Mouse (Mus musculus): ENCODE results near the gene Kcp.

Gene Kcp

DNA sequence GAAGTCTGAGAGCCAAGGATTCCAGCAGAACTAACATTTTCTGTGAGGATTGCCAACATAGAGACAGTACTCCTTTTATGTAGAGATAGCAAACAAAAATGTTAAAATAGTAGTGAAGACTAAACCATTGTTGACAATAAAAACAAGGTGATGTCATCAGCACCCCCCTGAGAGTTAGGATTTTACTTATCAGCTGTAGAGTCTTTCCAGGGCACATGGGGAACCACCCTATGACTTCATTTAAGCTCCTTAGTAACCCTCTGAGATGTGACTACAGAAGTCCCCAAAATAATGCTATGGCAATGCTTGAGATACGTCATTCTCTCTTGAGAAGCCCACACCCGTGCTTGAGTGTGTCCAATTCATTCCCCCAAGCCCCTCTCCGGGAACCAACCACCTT, 44.4 kb downstream of the Kcp start:
- no peak for DNase-seq (ENCODE audit: low spot score in 2 of 2)

DNA sequence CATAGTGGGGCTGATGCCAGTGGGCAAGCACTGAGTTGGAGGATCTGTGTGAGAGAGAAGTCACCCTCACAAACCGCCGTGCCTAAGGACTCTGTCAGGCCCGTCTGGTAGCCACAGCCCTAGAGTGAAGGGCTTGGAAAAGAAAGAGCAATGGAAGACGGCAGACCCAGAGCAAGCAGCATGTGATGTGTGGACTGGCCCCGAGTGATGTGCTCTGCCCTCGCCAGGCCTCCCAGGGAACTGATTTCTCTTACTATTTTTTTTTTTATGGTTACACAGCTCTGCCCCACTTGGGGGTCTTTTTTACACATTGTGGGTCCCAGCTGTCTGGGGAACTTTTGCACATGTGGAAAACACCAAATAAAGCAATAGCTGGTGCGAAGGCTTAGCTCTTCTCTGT, 46.2 kb downstream of the Kcp start:
- DNase-seq (ENCODE audit: low spot score in 2 of 2) = no peak

DNA sequence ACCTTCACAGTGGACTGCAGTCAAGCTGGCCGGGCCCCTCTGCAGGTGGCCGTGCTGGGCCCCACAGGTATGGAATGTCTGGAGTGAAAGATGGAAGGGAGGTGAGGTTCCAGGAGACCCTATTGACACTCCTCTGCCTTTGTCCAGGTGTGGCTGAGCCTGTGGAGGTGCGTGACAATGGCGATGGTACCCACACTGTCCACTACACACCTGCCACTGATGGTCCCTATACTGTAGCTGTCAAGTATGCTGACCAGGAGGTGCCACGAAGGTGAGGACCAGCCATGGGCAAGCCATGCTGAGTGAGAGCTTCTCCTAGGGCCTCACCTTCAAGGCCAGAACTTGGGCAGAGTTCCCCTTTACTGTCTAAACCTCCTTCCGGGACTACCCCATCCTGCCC, 57.1 kb downstream of the Kcp start:
- DNase-seq (ENCODE audit: low spot score in 2 of 2) = no peak

DNA sequence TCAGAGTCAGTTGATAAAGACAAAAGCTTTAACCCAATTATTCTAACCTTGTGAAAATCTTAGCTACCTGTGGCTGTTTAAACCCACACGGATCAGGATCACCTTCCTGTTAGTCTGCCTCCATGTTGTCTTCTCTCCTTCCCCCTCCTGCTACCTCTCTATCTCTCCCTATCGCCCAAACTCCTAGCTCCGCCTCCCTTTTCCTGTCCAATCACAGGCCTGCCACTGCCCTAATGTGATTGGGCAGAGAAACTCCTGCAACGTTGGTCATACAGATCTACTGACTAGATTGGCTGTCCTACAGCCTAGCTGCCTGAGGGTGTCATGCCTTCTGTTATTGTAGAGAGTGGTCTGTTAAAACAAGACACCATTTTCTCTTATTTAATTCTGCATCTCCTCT, 57.9 kb downstream of the Kcp start:
- DNase-seq (ENCODE audit: low spot score in 2 of 2) = no peak

DNA sequence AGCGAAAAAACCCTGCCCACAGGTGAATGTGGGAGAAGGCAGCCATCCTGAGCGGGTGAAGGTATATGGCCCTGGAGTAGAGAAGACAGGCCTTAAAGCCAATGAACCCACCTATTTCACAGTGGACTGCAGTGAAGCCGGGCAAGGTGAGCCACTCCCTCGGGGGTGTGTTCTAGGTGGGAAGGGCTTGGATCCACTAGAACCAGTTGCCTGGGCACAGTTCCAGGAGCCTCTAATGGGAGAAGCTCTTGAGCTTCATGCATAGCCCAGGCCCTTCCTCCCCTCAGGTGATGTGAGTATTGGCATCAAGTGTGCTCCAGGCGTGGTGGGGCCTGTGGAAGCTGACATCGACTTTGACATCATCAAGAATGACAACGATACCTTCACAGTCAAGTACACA, 62.4 kb downstream of the Kcp start:
- DNase-seq (ENCODE audit: low spot score in 2 of 2) = no peak

DNA sequence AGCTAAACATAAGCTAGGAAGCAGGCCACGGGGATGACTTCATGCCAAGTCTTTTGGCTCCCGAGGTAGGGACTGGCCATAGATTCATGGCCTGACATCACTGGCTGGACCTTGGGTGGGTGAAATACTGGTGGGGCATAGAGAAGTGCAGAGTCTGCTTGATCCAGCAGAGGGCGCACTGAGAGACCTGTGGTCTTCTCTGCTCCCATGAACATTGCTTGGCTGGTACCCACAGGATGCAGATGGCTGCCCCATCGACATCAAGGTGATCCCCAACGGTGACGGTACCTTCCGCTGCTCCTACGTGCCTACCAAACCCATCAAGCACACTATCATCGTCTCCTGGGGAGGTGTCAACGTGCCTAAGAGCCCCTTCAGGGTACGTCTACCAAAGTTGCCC, 63.0 kb downstream of the Kcp start:
- DNase-seq (ENCODE audit: low spot score in 2 of 2) = no peak

DNA sequence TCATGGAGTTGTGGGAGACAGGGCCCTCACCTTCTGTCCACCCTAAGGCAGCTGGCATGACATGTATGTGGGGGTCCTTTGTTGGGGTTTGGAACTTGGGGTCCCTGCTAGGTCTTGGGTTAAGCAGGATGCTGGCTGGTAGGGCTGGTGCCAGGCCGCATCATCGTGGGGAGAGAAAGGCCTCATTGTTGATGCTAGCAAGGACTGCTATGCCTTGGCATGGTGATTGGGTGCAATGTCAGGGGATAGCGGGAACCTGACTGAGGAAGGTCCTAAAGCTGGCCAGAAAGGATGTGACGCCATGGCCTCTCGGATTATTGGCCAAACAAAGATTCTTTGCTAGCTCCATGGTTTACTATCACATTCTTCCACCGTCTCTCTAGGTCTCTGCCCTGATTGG, 68.0 kb downstream of the Kcp start:
- DNase-seq (ENCODE audit: low spot score in 2 of 2) = no peak

DNA sequence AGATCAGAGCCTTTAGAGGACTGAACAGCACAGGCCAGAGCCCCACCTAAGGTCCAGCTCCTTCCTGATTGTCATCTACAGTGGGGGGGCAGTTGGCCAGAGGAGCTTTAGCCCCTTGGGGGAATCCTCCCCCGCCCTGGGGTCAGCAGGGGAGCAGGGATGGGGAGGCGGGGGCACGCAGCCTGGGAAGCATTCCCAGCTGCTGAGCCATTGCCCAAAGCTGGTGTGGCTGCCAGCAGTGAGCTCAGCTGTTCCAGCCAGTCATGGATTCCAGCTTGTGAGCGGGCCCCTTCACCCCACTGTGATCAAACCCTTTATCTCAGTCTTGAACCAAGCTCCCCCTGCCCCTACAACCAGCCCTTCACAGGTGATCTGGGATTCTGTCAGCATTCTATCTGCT, 68.5 kb downstream of the Kcp start:
- DNase-seq (ENCODE audit: low spot score in 2 of 2) = no peak

DNA sequence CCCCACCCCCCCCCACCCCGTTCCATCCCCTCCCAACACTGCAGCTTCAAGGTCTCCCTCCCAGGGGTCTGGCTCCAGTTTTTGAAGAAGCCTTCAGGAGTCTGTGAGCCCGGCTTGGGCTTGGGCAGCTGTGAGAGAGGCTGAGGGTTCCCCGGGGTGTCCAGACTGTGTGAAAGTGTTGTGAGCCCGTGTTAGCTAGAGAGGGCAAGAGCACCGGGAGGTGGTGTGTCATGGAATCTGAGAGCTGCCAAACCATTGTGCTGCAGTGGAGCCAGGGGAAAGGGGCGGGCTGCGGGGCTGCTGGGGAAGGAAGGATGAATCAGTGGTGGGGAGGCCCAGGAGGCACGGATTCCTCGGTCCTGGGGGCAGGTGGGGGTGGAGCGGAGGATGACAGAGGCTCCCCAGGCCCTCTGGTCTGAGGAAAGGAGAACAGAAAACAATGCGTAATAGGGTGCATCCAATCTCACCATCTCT, 71.3 kb downstream of the Kcp start:
- no peak for DNase-seq (ENCODE audit: low spot score in 2 of 2)

DNA sequence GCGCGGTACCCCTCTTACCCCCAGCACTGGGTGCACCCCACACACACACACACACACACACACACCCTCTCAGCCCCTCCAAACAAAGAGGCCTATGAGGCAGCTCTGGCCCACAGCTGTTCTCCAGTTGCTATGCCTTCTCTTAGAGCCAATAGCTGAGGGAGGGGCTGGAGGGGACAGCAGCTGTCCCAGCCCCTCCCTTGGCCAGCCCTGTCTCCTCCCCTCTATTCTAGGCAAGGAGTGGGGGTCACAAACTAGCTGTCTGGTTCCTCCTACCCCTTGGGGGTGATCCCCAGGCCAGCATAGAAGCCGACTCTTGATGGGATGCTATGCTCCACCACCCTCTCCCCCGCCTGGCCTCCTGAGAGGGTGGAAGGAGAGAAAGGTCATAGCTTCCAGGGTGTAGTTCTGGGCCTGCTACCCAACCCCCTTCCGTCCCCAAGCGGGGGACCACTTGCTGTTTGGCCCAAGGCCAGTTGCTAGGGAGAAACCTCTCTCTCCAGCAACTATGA, 71.8 kb downstream of the Kcp start:
- DNase-seq (ENCODE audit: low spot score in 2 of 2) = no peak

DNA sequence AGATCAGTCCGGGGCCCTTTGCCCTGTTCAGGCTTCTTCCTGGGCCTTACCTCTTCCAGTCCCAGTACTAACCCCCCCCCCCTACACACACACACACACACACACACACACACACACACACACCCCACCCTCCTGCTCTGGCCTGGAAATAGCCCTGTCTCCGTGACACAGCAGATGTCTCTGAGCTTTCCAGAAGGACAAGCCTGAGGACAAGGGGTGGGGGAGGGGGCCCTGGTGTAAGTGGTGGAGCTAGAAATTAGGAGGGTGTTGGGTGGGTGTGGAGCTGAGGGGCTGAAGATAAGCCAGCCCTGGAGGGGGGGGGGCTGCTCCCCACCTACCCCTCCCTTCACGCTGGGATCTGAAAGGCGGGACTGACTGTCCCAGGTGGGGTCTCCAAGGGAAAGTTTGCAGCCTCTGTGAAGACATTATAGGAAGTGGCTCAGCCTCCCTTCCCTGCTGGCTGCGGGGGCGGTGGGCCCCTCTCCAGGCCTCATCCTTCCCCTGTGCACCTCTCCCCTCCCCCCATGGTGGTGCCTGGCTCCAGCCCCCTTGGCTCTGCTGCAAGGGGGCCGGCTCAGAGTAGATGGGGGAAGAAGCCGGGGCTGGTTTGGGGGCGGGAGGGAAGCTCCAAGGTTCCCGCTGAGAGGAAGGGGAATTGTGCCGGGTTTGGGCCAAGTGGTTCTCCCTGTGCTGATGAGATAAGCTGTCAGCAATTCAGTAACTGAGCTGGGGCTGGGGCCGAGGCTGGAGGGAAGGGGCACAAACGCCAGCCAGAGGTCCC, 72.7 kb downstream of the Kcp start:
- DNase-seq (ENCODE audit: low spot score in 2 of 2) = no peak

DNA sequence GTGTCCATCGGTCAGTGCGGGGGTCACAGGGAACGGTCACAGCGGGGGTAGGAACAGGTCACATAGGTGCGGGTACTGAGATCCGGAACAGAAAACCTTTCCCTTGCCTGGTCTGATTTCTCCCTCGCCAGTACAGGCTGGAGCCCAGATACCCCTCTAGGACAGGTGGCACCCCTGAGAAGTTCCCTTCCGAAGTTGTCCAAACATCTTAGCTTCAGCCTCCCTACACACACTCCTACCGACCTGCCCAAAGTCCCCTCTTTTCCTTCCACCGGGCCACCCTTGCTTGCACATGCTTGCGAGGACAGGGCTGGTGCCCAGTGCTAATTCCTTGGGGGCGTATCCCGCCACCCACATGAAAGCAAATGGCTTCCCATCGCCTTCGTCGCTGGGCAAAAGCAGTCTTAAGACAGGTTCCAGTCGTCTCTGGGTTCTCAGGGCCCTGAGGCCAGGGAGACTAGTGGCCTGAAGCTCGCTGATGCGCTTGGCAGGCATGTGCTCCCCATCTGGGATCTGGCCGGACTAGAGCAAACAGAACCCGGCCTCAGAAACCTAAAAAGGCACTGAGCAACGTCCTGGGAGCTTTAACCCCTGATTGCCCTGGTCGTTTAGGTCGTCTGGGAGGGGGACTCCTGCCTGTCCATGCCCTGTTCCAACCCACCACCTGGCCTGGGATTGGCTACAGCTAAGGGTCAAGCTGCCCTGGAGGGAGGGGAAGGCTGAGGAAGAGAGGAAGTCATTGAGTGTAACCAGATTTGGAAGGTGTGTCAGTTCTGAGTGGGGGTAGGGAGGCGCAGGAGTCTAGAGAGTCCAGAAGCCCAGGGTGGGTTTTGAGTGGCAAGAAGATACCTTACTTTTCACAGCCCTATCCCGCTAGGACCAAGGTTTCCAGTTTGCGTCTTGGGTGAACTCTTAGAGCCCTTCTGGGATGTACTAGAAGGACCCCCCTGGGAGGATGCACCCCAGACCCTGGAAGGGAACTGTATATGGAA, 73.7 kb downstream of the Kcp start:
- no peak for DNase-seq (ENCODE audit: low spot score in 2 of 2)

DNA sequence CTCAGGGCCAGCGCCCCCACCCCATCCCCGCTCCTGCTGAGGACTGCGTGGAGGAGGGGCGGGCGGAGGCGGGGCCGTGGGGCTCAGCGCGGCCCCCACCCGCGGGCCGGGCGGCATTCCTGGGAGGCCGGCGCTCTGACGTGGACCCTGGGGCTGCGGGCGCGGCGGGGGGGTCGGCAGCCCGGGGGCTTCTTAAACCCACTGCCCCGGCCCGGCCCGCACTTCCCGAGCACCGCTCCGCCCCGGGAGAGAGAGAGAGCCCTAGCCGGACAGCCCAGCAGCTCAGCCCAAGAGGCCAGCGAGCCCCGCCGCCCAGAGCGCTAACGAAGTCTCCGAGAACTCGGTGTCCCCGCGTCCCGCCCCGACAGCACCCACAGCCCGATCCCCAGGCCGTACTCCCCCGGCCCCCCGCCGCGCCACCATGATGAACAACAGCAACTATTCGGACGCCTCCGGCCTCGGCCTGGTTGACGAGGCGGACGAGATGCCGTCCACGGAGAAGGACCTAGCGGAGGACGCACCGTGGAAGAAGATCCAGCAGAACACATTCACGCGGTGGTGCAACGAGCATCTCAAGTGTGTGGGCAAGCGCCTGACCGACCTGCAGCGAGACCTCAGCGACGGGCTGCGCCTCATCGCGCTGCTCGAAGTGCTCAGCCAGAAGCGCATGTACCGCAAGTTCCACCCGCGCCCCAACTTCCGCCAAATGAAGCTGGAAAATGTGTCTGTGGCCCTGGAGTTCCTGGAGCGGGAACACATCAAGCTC, 74.5 kb downstream of the Kcp start, which contains the start of gene Flnc:
TSS of gene Flnc (plus strand) at position 219 of the 766 bp plus-strand sequence.
- no peak for DNase-seq (ENCODE audit: low spot score in 2 of 2)

DNA sequence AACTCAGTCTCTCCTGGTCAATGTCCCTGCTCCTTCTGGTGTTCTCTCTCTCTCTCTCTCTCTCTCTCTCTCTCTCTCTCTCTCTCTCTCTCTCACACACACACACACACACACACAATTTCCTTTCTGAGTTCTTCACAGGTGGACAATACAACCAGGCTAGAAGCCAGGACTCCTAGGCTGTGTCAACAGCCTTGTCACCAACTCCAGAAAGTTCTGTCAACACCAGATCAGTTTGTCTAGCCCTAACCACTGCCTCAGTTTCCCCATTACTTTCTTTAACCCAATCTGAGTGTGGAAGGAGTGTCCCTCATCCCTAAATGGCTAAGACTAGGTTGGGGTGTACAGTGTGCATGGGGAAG, 75.1 kb downstream of the Kcp start:
- no peak for DNase-seq (ENCODE audit: low spot score in 2 of 2)

DNA sequence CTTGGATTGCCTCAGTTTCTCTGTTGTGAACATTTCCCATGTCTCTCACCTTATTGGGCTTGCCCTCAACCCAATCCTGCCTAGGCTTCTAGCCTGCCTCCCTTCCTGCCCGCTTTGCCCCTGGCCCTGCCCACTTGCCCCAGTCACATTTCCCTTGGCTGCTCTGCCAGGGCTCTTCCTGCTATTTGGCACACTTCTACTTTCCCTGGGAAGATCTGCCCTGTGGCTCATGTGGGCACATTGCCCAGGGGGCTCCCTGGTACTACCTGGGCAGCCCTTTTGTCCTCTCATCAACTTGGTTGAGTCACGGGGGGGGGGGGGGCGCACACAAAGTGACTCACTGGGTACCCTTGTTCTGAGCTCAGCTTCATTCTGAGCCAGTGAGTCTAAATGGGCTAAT, 75.6 kb downstream of the Kcp start:
- no peak for DNase-seq (ENCODE audit: low spot score in 2 of 2)

DNA sequence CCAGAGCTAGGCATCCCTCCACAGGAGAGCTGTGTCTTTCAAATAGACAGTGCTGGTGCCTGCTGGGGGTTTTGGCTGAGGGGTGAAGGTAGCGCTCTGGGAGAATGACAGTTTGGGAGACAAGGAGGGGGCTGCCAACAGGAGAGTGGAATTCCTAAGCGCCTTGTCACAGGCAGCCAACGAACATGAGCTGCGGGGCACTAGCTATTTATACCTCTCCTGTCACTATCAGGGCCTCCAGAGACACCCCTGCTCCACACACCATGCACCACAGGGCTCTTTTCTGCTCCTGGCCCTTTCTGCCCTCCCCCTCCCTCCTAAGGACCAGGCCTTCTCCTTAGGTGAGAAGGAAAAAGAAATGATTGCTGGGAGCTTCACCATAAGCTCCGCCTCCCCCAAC, 76.3 kb downstream of the Kcp start:
- no peak for DNase-seq (ENCODE audit: low spot score in 2 of 2)

DNA sequence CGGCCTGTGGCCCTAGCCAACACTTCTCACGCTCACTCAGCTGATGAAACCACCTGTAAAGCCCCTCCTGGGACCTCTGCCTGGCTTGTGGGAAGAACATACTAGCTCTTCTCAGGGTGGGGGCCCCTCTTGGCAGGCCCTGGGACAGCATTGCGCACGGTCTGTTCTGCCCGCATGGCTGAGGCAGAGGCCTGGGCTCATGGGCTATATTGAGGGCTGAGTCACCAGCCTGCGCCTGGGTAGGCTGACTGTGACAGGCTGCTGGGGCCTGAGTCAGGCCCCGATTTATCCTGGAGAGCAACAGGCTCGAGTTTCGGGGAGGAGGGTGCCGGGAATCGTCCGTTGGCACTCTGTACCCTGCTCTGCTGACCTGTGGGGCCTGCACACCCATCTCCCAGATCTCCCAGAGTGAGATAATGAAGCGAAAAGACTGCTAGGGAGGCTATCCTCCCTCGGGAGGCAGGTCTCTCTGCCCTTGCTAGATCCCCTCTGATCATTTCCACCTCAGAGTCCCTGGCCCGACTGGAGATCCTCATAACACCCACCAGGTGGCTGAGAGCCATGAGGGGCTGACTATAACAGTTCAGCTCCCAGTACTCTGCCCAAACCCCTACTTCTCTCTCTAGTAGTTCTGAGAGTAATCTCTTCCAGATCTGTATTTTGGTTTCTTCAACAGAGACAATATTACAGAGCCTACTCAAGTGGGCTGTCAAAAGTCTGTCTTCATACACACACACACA, 76.9 kb downstream of the Kcp start:
- DNase-seq (ENCODE audit: low spot score in 2 of 2) = no peak

DNA sequence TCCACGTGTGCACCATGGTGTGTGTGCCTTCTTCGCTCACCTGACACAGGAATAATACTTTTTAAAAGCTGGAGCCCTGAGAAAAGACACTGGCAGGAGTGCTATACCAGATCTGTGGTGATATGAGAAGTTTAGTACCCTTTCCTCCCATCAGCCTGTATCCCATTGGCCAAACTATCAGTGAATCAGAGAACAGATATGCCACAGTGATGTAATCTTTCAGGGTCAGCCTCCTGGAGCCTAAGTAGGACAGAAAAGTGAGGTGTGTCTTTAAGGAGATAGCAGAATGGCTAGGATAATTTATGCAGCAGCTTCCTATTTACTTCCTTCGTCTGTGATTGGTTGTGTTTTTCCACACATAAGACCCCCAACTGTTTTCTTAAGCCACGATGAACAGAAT, 79.6 kb downstream of the Kcp start:
- no peak for DNase-seq (ENCODE audit: low spot score in 2 of 2)

DNA sequence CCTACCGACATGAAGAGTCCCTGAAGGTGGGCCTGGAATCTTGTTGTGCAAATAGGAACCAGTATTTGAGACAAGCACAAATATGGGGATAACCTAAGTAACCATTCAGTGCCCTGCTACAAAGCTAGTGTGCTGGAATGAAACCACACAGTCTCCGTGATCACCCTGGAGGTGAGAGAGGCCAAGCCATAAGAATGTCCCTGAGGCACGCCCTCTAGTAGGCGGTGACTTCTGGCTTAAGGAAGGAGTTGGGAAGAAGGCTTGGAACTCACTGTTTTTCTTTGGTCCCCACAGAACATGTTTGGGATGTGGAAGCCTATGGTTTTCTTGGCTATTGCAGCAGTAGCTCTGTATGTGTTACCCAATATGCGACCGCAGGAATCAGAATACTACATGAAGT, 81.4 kb downstream of the Kcp start:
- no peak for DNase-seq (ENCODE audit: low spot score in 2 of 2)

DNA sequence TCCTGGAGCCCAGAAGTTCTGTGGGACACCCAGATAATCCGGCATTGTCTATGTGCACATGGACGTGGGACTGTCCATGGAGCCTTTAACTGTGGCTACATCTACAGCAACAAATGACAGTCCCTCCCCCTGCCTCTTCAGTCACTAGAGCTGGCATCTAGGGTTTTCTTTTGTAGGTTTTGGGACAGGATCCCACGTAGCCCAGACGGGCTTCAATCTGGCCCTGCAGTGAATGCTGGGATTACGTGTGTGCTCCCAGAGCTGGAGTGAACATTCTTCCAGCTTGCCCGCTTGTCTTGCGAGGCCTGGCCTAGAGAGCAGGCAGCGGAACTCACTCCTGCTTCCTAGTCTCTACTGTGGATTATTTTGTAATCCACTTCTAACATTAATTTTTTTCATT, 82.6 kb downstream of the Kcp start:
- DNase-seq (ENCODE audit: low spot score in 2 of 2) = no peak
